Mouse (Mus musculus) midbrain, embryonic 16.5 days (tissue): ENCODE data around the gene Gpr183. TPM values are rescaled to one million over a fixed set of nuclear protein-coding genes. Genes with fewer than 3 reads are reported as not detected.

Experiments
- ATAC-seq: fragments of 200-750 bp; cut with Nextera tagmentation; 2 replicates; pipeline ENCODE4 v1.8.0; 2017; ENCODE audit warnings: moderate TSS enrichment
- H3K27ac ChIP-seq: fragments of 300-500 bp; sonication (generic); 2 replicates; pipeline ENCODE4 v1.5.1; 2014; ENCODE audit warnings: mild to moderate bottlenecking, low read length, mixed read lengths
- H3K27me3 ChIP-seq: fragments of 300-500 bp; sonication (generic); 2 replicates; pipeline ENCODE4 v1.6.1; 2014; ENCODE audit warnings: low read depth, low read length, mixed read lengths; ENCODE audit not compliant: control insufficient read depth, insufficient read depth
- H3K36me3 ChIP-seq: fragments of 300-500 bp; sonication (generic); 2 replicates; pipeline ENCODE4 v1.6.1; 2014; ENCODE audit warnings: mild to moderate bottlenecking, low read length, moderate library complexity, mixed read lengths; ENCODE audit not compliant: control insufficient read depth, insufficient read depth
- H3K4me1 ChIP-seq: fragments of 300-500 bp; sonication (generic); 2 replicates; pipeline ENCODE4 v1.6.1; 2014; ENCODE audit warnings: mild to moderate bottlenecking, low read length, mixed read lengths; ENCODE audit not compliant: control insufficient read depth, insufficient read depth
- H3K4me2 ChIP-seq: fragments of 300-500 bp; sonication (generic); 2 replicates; pipeline ENCODE4 v1.6.1; 2014; ENCODE audit warnings: mild to moderate bottlenecking, low read length, mixed read lengths
- H3K4me3 ChIP-seq: fragments of 300-500 bp; sonication (generic); 2 replicates; pipeline ENCODE4 v1.5.1; 2014; ENCODE audit warnings: low read depth, mild to moderate bottlenecking, low read length, moderate library complexity, mixed read lengths
- H3K9ac ChIP-seq: fragments of 300-500 bp; sonication (generic); 2 replicates; pipeline ENCODE4 v1.6.1; 2014; ENCODE audit warnings: low read depth, low read length, mixed read lengths
- H3K9me3 ChIP-seq: fragments of 300-500 bp; sonication (generic); replicated peaks from 2 replicates; pipeline ENCODE4 v1.6.1; 2014; ENCODE audit warnings: mild to moderate bottlenecking, low read length, mixed read lengths; ENCODE audit not compliant: control insufficient read depth, poor library complexity, severe bottlenecking
- WGBS: fragments of 180-500 bp; shearing (Covaris S2); extraction: QIAGEN DNeasy Blood & Tissue Kit; methylation state at CpG from one replicate; pipeline ENCODE4 v1.1.7; 2014; 5-methylcytosine and 5-hydroxymethylcytosine counted together
- polyA plus RNA-seq: library from polyadenylated mRNA; unstranded; fragments of >200 nt; fragmentation: Nextera tagmentation; extraction: Ambion mirVana; gene quantifications from 2 replicates; pipeline ENCODE4 v1.2.1, GENCODE M21; 2015

The Gpr183 gene
- polyA plus RNA-seq, 1 experiment from 2014 or later: 0.89 TPM

GRCm38 (mm10) chr14:122002224-122002623 is 37.2 kb upstream of the Gpr183 start:
- Histone ChIP-seq H3K27ac (no peak overlapping the region), H3K4me1 (no peaks in the 10 kb centered on the region), H3K9ac (no peak overlapping the region), H3K4me3 (no peak overlapping the region), H3K4me2 (no peak overlapping the region), H3K36me3 (no peaks in the 10 kb centered on the region), H3K9me3 (no peaks in the 10 kb centered on the region), H3K27me3 (no peaks in the 10 kb centered on the region)
- no peak for ATAC-seq
- WGBS: 87% methylated on average over 7 of the region's 7 CpGs

GRCm38 (mm10) chr14:122000346-122001105 is 35.5 kb upstream of the Gpr183 start:
- no peak overlapping the region for H3K4me3 ChIP-seq
- no peaks in the 10 kb centered on the region for H3K4me1 ChIP-seq
- H3K9me3 ChIP-seq: no peaks in the 10 kb centered on the region
- 86% methylated on average over 17 of the region's 17 CpGs for WGBS
- no peak overlapping the region for H3K9ac ChIP-seq
- H3K27me3 ChIP-seq: no peaks in the 10 kb centered on the region
- ATAC-seq: no peak
- no peak overlapping the region for H3K27ac ChIP-seq
- H3K4me2 ChIP-seq: no peak overlapping the region
- H3K36me3 ChIP-seq: no peaks in the 10 kb centered on the region

- no peaks in the 10 kb centered on the region for H3K27me3 ChIP-seq
- H3K4me2 ChIP-seq: no peak overlapping the region
- no peak overlapping the region for H3K4me3 ChIP-seq
- H3K36me3 ChIP-seq: peaks cover 6% of the 10 kb centered on the region; the same call in 1 of the 2 replicates
- H3K27ac ChIP-seq: no peak overlapping the region
- no peaks in the 10 kb centered on the region for H3K4me1 ChIP-seq
- ATAC-seq: no peak
- no peaks in the 10 kb centered on the region for H3K9me3 ChIP-seq
- 88% methylated on average over 8 of the region's 8 CpGs for WGBS
- H3K9ac ChIP-seq: no peak overlapping the region
Measured at GRCm38 (mm10) chr14:121999455-121999854, 34.5 kb upstream of the Gpr183 start.

- no peaks in the 10 kb centered on the region for H3K4me1 ChIP-seq
- H3K36me3 ChIP-seq: peaks cover 11% of the 10 kb centered on the region; the same call in 1 of the 2 replicates
- no peak overlapping the region for H3K4me3 ChIP-seq
- no peaks in the 10 kb centered on the region for H3K27me3 ChIP-seq
- no peak overlapping the region for H3K4me2 ChIP-seq
- no peaks in the 10 kb centered on the region for H3K9me3 ChIP-seq
- WGBS: 91% methylated on average over 8 of the region's 8 CpGs
- no peak overlapping the region for H3K27ac ChIP-seq
- H3K9ac ChIP-seq: no peak overlapping the region
- ATAC-seq: no peak
Measured at GRCm38 (mm10) chr14:121996786-121997185, 31.8 kb upstream of the Gpr183 start.

- Histone ChIP-seq H3K9me3 (no peaks in the 10 kb centered on the region), H3K36me3 (peaks cover 11% of the 10 kb centered on the region; the same call in 1 of the 2 replicates), H3K4me1 (no peaks in the 10 kb centered on the region), H3K9ac (no peak overlapping the region), H3K27ac (no peak overlapping the region), H3K4me2 (no peak overlapping the region), H3K4me3 (no peak overlapping the region), H3K27me3 (no peaks in the 10 kb centered on the region)
- 100% methylated on average over 1 of the region's 1 CpGs for WGBS
- ATAC-seq: no peak
Measured at GRCm38 (mm10) chr14:121995557-121995870, 30.5 kb upstream of the Gpr183 start.

- Histone ChIP-seq H3K4me2 (no peak overlapping the region), H3K4me1 (no peaks in the 10 kb centered on the region), H3K9me3 (no peaks in the 10 kb centered on the region), H3K4me3 (no peak overlapping the region), H3K27me3 (no peaks in the 10 kb centered on the region), H3K9ac (no peak overlapping the region), H3K27ac (no peak overlapping the region), H3K36me3 (peaks cover 11% of the 10 kb centered on the region; the same call in 1 of the 2 replicates)
- no peak for ATAC-seq
- WGBS: 97% methylated on average over 7 of the region's 7 CpGs
Measured at GRCm38 (mm10) chr14:121994846-121995556, 30.0 kb upstream of the Gpr183 start.

- H3K36me3 ChIP-seq: peaks cover 11% of the 10 kb centered on the region; the same call in 1 of the 2 replicates
- no peak overlapping the region for H3K27ac ChIP-seq
- no peak overlapping the region for H3K4me2 ChIP-seq
- no peak overlapping the region for H3K9ac ChIP-seq
- ATAC-seq: no peak
- H3K9me3 ChIP-seq: no peaks in the 10 kb centered on the region
- no peak overlapping the region for H3K4me3 ChIP-seq
- H3K27me3 ChIP-seq: no peaks in the 10 kb centered on the region
- WGBS: 95% methylated on average over 17 of the region's 17 CpGs
- H3K4me1 ChIP-seq: no peaks in the 10 kb centered on the region
Measured at GRCm38 (mm10) chr14:121994171-121994700, 29.2 kb upstream of the Gpr183 start.

GRCm38 (mm10) chr14:121993616-121994015 is 28.6 kb upstream of the Gpr183 start:
- H3K36me3 ChIP-seq: peaks cover 11% of the 10 kb centered on the region; the same call in 1 of the 2 replicates
- no peaks in the 10 kb centered on the region for H3K9me3 ChIP-seq
- no peak for ATAC-seq
- no peaks in the 10 kb centered on the region for H3K27me3 ChIP-seq
- WGBS: 95% methylated on average over 4 of the region's 4 CpGs
- no peak overlapping the region for H3K27ac ChIP-seq
- no peak overlapping the region for H3K4me2 ChIP-seq
- no peak overlapping the region for H3K4me3 ChIP-seq
- H3K4me1 ChIP-seq: no peaks in the 10 kb centered on the region
- H3K9ac ChIP-seq: no peak overlapping the region
